Mouse (Mus musculus): ENCODE data around the gene Kif27.

Gene Kif27

GRCm38 (mm10) chr13:58276256-58276655, 82.7 kb downstream of the Kif27 start:
- no peak for DNase-seq (ENCODE audit: low read depth, low spot score)

- no peak for DNase-seq (ENCODE audit: low read depth, low spot score)
Observed at GRCm38 (mm10) chr13:58275599-58275998, 83.3 kb downstream of the Kif27 start, which contains the start of gene Gkap1. Gene Gkap1, minus strand, starts transcription at chr13:58275699.

GRCm38 (mm10) chr13:58275076-58275475, 83.8 kb downstream of the Kif27 start:
- no peak for DNase-seq (ENCODE audit: low read depth, low spot score)

GRCm38 (mm10) chr13:58274259-58274991, 84.5 kb downstream of the Kif27 start:
- peak; percentile 39 for DNase-seq (ENCODE audit: low read depth, low spot score)

GRCm38 (mm10) chr13:58273411-58274258, 85.3 kb downstream of the Kif27 start:
- peak; percentile 14 for DNase-seq (ENCODE audit: low read depth, low spot score)

- DNase-seq (ENCODE audit: low read depth, low spot score), result no peak
Observed at GRCm38 (mm10) chr13:58266864-58267263, 92.1 kb downstream of the Kif27 start.

GRCm38 (mm10) chr13:58263546-58263945, 95.4 kb downstream of the Kif27 start:
- DNase-seq (ENCODE audit: low read depth, low spot score), result no peak

GRCm38 (mm10) chr13:58261674-58262073, 97.2 kb downstream of the Kif27 start:
- no peak for DNase-seq (ENCODE audit: low read depth, low spot score)

- no peak for DNase-seq (ENCODE audit: low read depth, low spot score)
Observed at GRCm38 (mm10) chr13:58253268-58253667, 105.7 kb downstream of the Kif27 start.

GRCm38 (mm10) chr13:58248957-58249356, 110.0 kb downstream of the Kif27 start:
- DNase-seq (ENCODE audit: low read depth, low spot score), result no peak

All from brain, embryonic 18.5 days (tissue).